Mouse (Mus musculus) E14TG2a.4 (cell line): ENCODE measurements around the gene Spsb1.
A peak's percentile ranks its signal among the peaks of the same experiment; 100 is the strongest.

ENCODE experiments used
- H3K27me3 ChIP-seq: 2 replicates; pipeline ENCODE4 v1.6.1; 2014; ENCODE audit warnings: low read length, control low read depth; ENCODE audit not compliant: insufficient read depth
- H3K36me3 ChIP-seq: 2 replicates; pipeline ENCODE4 v1.6.1; 2014; ENCODE audit warnings: low read length, control low read depth; ENCODE audit not compliant: insufficient read depth
- H3K4me1 ChIP-seq: replicated peaks from 2 replicates; pipeline ENCODE4 v1.6.1; 2014; ENCODE audit warnings: low read depth, low read length, control low read depth
- H3K4me3 ChIP-seq: replicated peaks from 2 replicates; pipeline ENCODE4 v1.5.1; 2014; ENCODE audit warnings: mild to moderate bottlenecking, low read length
- H3K9me3 ChIP-seq: 2 replicates; pipeline ENCODE4 v1.6.1; 2014; ENCODE audit warnings: low read length, control low read depth
- CTCF ChIP-seq: conservative IDR thresholded peaks from 2 replicates; pipeline ENCODE4 v1.5.1; 2014; ENCODE audit warnings: low read length
- NANOG ChIP-seq: IDR thresholded peaks from 2 replicates; pipeline ENCODE4 v1.6.1; 2014; ENCODE audit warnings: borderline replicate concordance, low read length, mixed read lengths
- POU5F1 ChIP-seq: IDR thresholded peaks from 2 replicates; pipeline ENCODE4 v1.6.1; 2014; ENCODE audit warnings: low read length, borderline replicate concordance

The Spsb1 gene

GRCm38 (mm10) chr4:149909551-149909950, 45.3 kb downstream of the Spsb1 start:
- Histone ChIP-seq H3K27me3 (no peaks in the 10 kb centered on the region), H3K4me3 (no peak overlapping the region), H3K4me1 (peaks cover 87% of the 10 kb centered on the region), H3K9me3 (no peaks in the 10 kb centered on the region), H3K36me3 (peaks cover 22% of the 10 kb centered on the region)
- no peak for TF ChIP-seq NANOG
- TF ChIP-seq CTCF: no peak
- no peak for TF ChIP-seq POU5F1

- Histone ChIP-seq H3K9me3 (no peaks in the 10 kb centered on the region), H3K4me1 (peaks cover 81% of the 10 kb centered on the region), H3K36me3 (peaks cover 23% of the 10 kb centered on the region), H3K4me3 (no peak overlapping the region), H3K27me3 (no peaks in the 10 kb centered on the region)
- TF ChIP-seq CTCF (no peak), NANOG (no peak), POU5F1 (no peak)
These were observed 45.9 kb downstream of the Spsb1 start for GRCm38 (mm10) chr4:149908923-149909322.

- no peaks in the 10 kb centered on the region for H3K27me3 ChIP-seq
- no peak overlapping the region for H3K4me3 ChIP-seq
- H3K36me3 ChIP-seq: peaks cover 23% of the 10 kb centered on the region
- H3K4me1 ChIP-seq: peaks cover 80% of the 10 kb centered on the region
- no peaks in the 10 kb centered on the region for H3K9me3 ChIP-seq
- no peak for TF ChIP-seq POU5F1
These were observed 47.2 kb downstream of the Spsb1 start for GRCm38 (mm10) chr4:149907656-149908055.

GRCm38 (mm10) chr4:149906921-149907320, 47.9 kb downstream of the Spsb1 start:
- Histone ChIP-seq H3K27me3 (no peaks in the 10 kb centered on the region), H3K36me3 (peaks cover 23% of the 10 kb centered on the region), H3K4me1 (peaks cover 80% of the 10 kb centered on the region), H3K9me3 (no peaks in the 10 kb centered on the region), H3K4me3 (no peak overlapping the region)
- TF ChIP-seq NANOG: no peak
- no peak for TF ChIP-seq CTCF
- TF ChIP-seq POU5F1: no peak

GRCm38 (mm10) chr4:149905302-149905974, 49.4 kb downstream of the Spsb1 start:
- no peak overlapping the region for H3K4me3 ChIP-seq
- TF ChIP-seq CTCF (no peak), NANOG (no peak), POU5F1 (no peak)
- peaks cover 86% of the 10 kb centered on the region for H3K4me1 ChIP-seq
- no peaks in the 10 kb centered on the region for H3K9me3 ChIP-seq
- no peaks in the 10 kb centered on the region for H3K27me3 ChIP-seq
- peaks cover 33% of the 10 kb centered on the region for H3K36me3 ChIP-seq

GRCm38 (mm10) chr4:149903026-149903425, 51.8 kb downstream of the Spsb1 start:
- Histone ChIP-seq H3K4me3 (no peak overlapping the region), H3K9me3 (no peaks in the 10 kb centered on the region), H3K4me1 (peaks cover 79% of the 10 kb centered on the region), H3K27me3 (no peaks in the 10 kb centered on the region), H3K36me3 (peaks cover 35% of the 10 kb centered on the region)
- TF ChIP-seq POU5F1: no peak
- no peak for TF ChIP-seq CTCF
- TF ChIP-seq NANOG: no peak

GRCm38 (mm10) chr4:149901349-149901782, 53.5 kb downstream of the Spsb1 start:
- Histone ChIP-seq H3K36me3 (peaks cover 28% of the 10 kb centered on the region), H3K27me3 (no peaks in the 10 kb centered on the region), H3K4me3 (no peak overlapping the region), H3K4me1 (peaks cover 76% of the 10 kb centered on the region), H3K9me3 (no peaks in the 10 kb centered on the region)
- TF ChIP-seq CTCF: no peak
- TF ChIP-seq NANOG: no peak
- no peak for TF ChIP-seq POU5F1

GRCm38 (mm10) chr4:149897661-149898260, 57.1 kb downstream of the Spsb1 start:
- Histone ChIP-seq H3K4me3 (peak overlapping the region; percentile 63), H3K4me1 (peaks cover 78% of the 10 kb centered on the region), H3K36me3 (0 out of 2 replicates have a peak, but pooled peaks cover 12% of the 10 kb centered on the region), H3K9me3 (no peaks in the 10 kb centered on the region), H3K27me3 (no peaks in the 10 kb centered on the region)
- no peak for TF ChIP-seq POU5F1
- TF ChIP-seq CTCF: no peak
- TF ChIP-seq NANOG: no peak

GRCm38 (mm10) chr4:149896024-149896538, 58.8 kb downstream of the Spsb1 start:
- H3K4me3 ChIP-seq: no peak overlapping the region
- 0 out of 2 replicates have a peak, but pooled peaks cover 7% of the 10 kb centered on the region for H3K36me3 ChIP-seq
- no peak for TF ChIP-seq NANOG
- no peak for TF ChIP-seq CTCF
- no peak for TF ChIP-seq POU5F1
- H3K4me1 ChIP-seq: peaks cover 75% of the 10 kb centered on the region
- H3K27me3 ChIP-seq: no peaks in the 10 kb centered on the region
- no peaks in the 10 kb centered on the region for H3K9me3 ChIP-seq
